Mouse (Mus musculus) liver, embryonic 11.5 days (tissue): ENCODE results near the gene Jazf1. TPM values are rescaled to one million over a fixed set of nuclear protein-coding genes. Genes with fewer than 3 reads are reported as not detected.

Experiments used
- ATAC-seq: fragments of 200-750 bp; cut with Nextera tagmentation; replicated peaks from 2 replicates; pipeline ENCODE4 v1.8.0; 2017; ENCODE audit warnings: moderate number of reproducible peaks, mild to moderate bottlenecking, moderate TSS enrichment, moderate library complexity; ENCODE audit not compliant: low FRiP score
- DNase-seq: peaks from one replicate; pipeline ENCODE4 v3.0.0-alpha.2; 2017; ENCODE audit warnings: low spot score
- H3K27ac ChIP-seq: fragments of 300-500 bp; sonication (generic); 2 replicates; pipeline ENCODE4 v1.5.1; 2014; ENCODE audit warnings: mild to moderate bottlenecking, low read depth, low read length, control low read depth
- H3K27me3 ChIP-seq: fragments of 300-500 bp; sonication (generic); replicated peaks from 2 replicates; pipeline ENCODE4 v1.6.1; 2014; ENCODE audit warnings: low read length, mixed read lengths; ENCODE audit not compliant: control insufficient read depth, insufficient read depth
- H3K36me3 ChIP-seq: fragments of 300-500 bp; sonication (generic); 2 replicates; pipeline ENCODE4 v1.6.1; 2014; ENCODE audit warnings: mild to moderate bottlenecking, low read length, moderate library complexity, mixed read lengths; ENCODE audit not compliant: control insufficient read depth, insufficient read depth
- H3K4me1 ChIP-seq: fragments of 300-500 bp; sonication (generic); replicated peaks from 2 replicates; pipeline ENCODE4 v1.6.1; 2014; ENCODE audit warnings: low read length, mixed read lengths; ENCODE audit not compliant: control insufficient read depth, insufficient read depth
- H3K4me2 ChIP-seq: fragments of 300-500 bp; sonication (generic); 2 replicates; pipeline ENCODE4 v1.6.1; 2014; ENCODE audit warnings: mild to moderate bottlenecking, control low read depth, moderate library complexity
- H3K4me3 ChIP-seq: fragments of 300-500 bp; sonication (generic); 2 replicates; pipeline ENCODE4 v1.5.1; 2014; ENCODE audit warnings: low read depth, low read length, control low read depth
- H3K9ac ChIP-seq: fragments of 300-500 bp; sonication (generic); 2 replicates; pipeline ENCODE4 v1.6.1; 2014; ENCODE audit warnings: low read depth, low read length, control low read depth
- H3K9me3 ChIP-seq: fragments of 300-500 bp; sonication (generic); 2 replicates; pipeline ENCODE4 v1.6.1; 2016; ENCODE audit warnings: low read length, inconsistent platforms, mixed read lengths; ENCODE audit not compliant: control insufficient read depth
- WGBS: fragments of 180-500 bp; shearing (Covaris S2); extraction: QIAGEN DNeasy Blood & Tissue Kit; methylation state at CpG from one replicate; pipeline ENCODE4 v1.1.7; 2014; 5-methylcytosine and 5-hydroxymethylcytosine counted together
- polyA plus RNA-seq: library from polyadenylated mRNA; unstranded; fragments of >200 nt; fragmentation: Nextera tagmentation; extraction: Ambion mirVana; gene quantifications from 2 replicates; pipeline ENCODE4 v1.2.1, GENCODE M21; 2014

Jazf1 gene
- polyA plus RNA-seq, 1 experiment from 2014 or later = 1.9 TPM

GRCm38 (mm10) chr6:52790781-52791180 lies 277.6 kb downstream of the Jazf1 start:
- 79% methylated on average over 4 of the region's 4 CpGs for WGBS
- H3K27ac ChIP-seq = no peak overlapping the region

GRCm38 (mm10) chr6:52790316-52790715 lies 278.1 kb downstream of the Jazf1 start:
- DNase-seq (no peak), ATAC-seq (no peak)
- H3K4me1 ChIP-seq = no peaks in the 10 kb centered on the region
- 72% methylated on average over 10 of the region's 10 CpGs for WGBS
- no peaks in the 10 kb centered on the region for H3K27me3 ChIP-seq
- no peak overlapping the region for H3K27ac ChIP-seq
- H3K4me3 ChIP-seq = no peak overlapping the region
- H3K4me2 ChIP-seq = no peak overlapping the region
- H3K9me3 ChIP-seq = no peaks in the 10 kb centered on the region
- H3K36me3 ChIP-seq = no peaks in the 10 kb centered on the region
- no peak overlapping the region for H3K9ac ChIP-seq

More at GRCm38 (mm10) chr6:52790781-52791180, 277.6 kb downstream of the Jazf1 start:
- no peaks in the 10 kb centered on the region for H3K4me1 ChIP-seq
- H3K36me3 ChIP-seq = no peaks in the 10 kb centered on the region
- H3K4me3 ChIP-seq = no peak overlapping the region
- no peaks in the 10 kb centered on the region for H3K27me3 ChIP-seq
- H3K4me2 ChIP-seq = no peak overlapping the region
- H3K9me3 ChIP-seq = no peaks in the 10 kb centered on the region
- DNase-seq (no peak), ATAC-seq (no peak)
- no peak overlapping the region for H3K9ac ChIP-seq

- no peaks in the 10 kb centered on the region for H3K9me3 ChIP-seq
- H3K27me3 ChIP-seq = no peaks in the 10 kb centered on the region
- WGBS = 87% methylated on average over 5 of the region's 5 CpGs
- no peaks in the 10 kb centered on the region for H3K4me1 ChIP-seq
- H3K36me3 ChIP-seq = no peaks in the 10 kb centered on the region
- no peak overlapping the region for H3K27ac ChIP-seq
- no peak for DNase-seq
- H3K4me2 ChIP-seq = no peak overlapping the region
- no peak overlapping the region for H3K9ac ChIP-seq
- H3K4me3 ChIP-seq = no peak overlapping the region
- no peak for ATAC-seq
These were observed 288.9 kb downstream of the Jazf1 start for GRCm38 (mm10) chr6:52779546-52779945.

GRCm38 (mm10) chr6:52778523-52778922 lies 289.9 kb downstream of the Jazf1 start:
- no peak overlapping the region for H3K4me2 ChIP-seq
- H3K9me3 ChIP-seq = no peaks in the 10 kb centered on the region
- ATAC-seq = no peak
- no peak overlapping the region for H3K4me3 ChIP-seq
- no peaks in the 10 kb centered on the region for H3K27me3 ChIP-seq
- 85% methylated on average over 5 of the region's 5 CpGs for WGBS
- no peak overlapping the region for H3K27ac ChIP-seq
- H3K36me3 ChIP-seq = no peaks in the 10 kb centered on the region
- DNase-seq = no peak
- H3K4me1 ChIP-seq = no peaks in the 10 kb centered on the region
- H3K9ac ChIP-seq = no peak overlapping the region

- no peaks in the 10 kb centered on the region for H3K9me3 ChIP-seq
- WGBS = 91% methylated on average over 8 of the region's 8 CpGs
- no peak overlapping the region for H3K27ac ChIP-seq
- no peaks in the 10 kb centered on the region for H3K27me3 ChIP-seq
- H3K4me3 ChIP-seq = no peak overlapping the region
- DNase-seq = no peak
- no peak for ATAC-seq
- no peaks in the 10 kb centered on the region for H3K36me3 ChIP-seq
- H3K4me2 ChIP-seq = no peak overlapping the region
- H3K9ac ChIP-seq = no peak overlapping the region
- H3K4me1 ChIP-seq = no peaks in the 10 kb centered on the region
These were observed 291.4 kb downstream of the Jazf1 start for GRCm38 (mm10) chr6:52777034-52777433.

- ATAC-seq (no peak), DNase-seq (no peak)
- Histone ChIP-seq H3K27me3 (no peaks in the 10 kb centered on the region), H3K27ac (no peak overlapping the region), H3K36me3 (no peaks in the 10 kb centered on the region), H3K9me3 (no peaks in the 10 kb centered on the region), H3K4me3 (no peak overlapping the region), H3K9ac (no peak overlapping the region), H3K4me1 (no peaks in the 10 kb centered on the region), H3K4me2 (no peak overlapping the region)
- 65% methylated on average over 8 of the region's 8 CpGs for WGBS
These were observed 292.5 kb downstream of the Jazf1 start for GRCm38 (mm10) chr6:52775956-52776355.

- WGBS = 73% methylated on average over 3 of the region's 3 CpGs
- H3K4me1 ChIP-seq = no peaks in the 10 kb centered on the region
- H3K4me2 ChIP-seq = no peak overlapping the region
- no peak overlapping the region for H3K27ac ChIP-seq
- DNase-seq (no peak), ATAC-seq (no peak)
- H3K9me3 ChIP-seq = no peaks in the 10 kb centered on the region
- no peak overlapping the region for H3K4me3 ChIP-seq
- no peaks in the 10 kb centered on the region for H3K36me3 ChIP-seq
- H3K27me3 ChIP-seq = no peaks in the 10 kb centered on the region
- no peak overlapping the region for H3K9ac ChIP-seq
These were observed 293.1 kb downstream of the Jazf1 start for GRCm38 (mm10) chr6:52775350-52775749.

GRCm38 (mm10) chr6:52773132-52773531 lies 295.3 kb downstream of the Jazf1 start:
- ATAC-seq (no peak), DNase-seq (no peak)
- Histone ChIP-seq H3K27me3 (no peaks in the 10 kb centered on the region), H3K4me3 (no peak overlapping the region), H3K27ac (no peak overlapping the region), H3K36me3 (no peaks in the 10 kb centered on the region), H3K9me3 (no peaks in the 10 kb centered on the region), H3K9ac (no peak overlapping the region), H3K4me1 (no peaks in the 10 kb centered on the region), H3K4me2 (no peak overlapping the region)
- 71% methylated on average over 5 of the region's 5 CpGs for WGBS

GRCm38 (mm10) chr6:52770789-52771188 lies 297.6 kb downstream of the Jazf1 start:
- Histone ChIP-seq H3K27me3 (no peaks in the 10 kb centered on the region), H3K9ac (no peak overlapping the region), H3K27ac (no peak overlapping the region), H3K4me1 (no peaks in the 10 kb centered on the region), H3K36me3 (peaks cover 8% of the 10 kb centered on the region; the same call in 1 of the 2 replicates), H3K4me2 (no peak overlapping the region), H3K4me3 (no peak overlapping the region), H3K9me3 (no peaks in the 10 kb centered on the region)
- no peak for DNase-seq
- WGBS = 85% methylated on average over 1 of the region's 1 CpGs
- ATAC-seq = 0 out of 2 replicates have a peak, but pooled peaks have one; percentile 41
